Mouse (Mus musculus) lung, postnatal 0 days (tissue): ENCODE measurements at regions not wholly inside any gene's neighbourhood (a gene's known extent, or its start where the extent isn't known, plus 50 kb on each side); places are given as distances from the start of the nearest gene placed in this dataset.
A peak's percentile ranks its signal among the peaks of the same experiment; 100 is the strongest.

Experiments
- ATAC-seq: fragments of 200-750 bp; cut with Nextera tagmentation; 2 replicates; pipeline ENCODE4 v1.8.0; 2017; ENCODE audit warnings: moderate library complexity
- DNase-seq: peaks from one replicate; pipeline ENCODE4 v3.0.0-alpha.2; 2016; ENCODE audit warnings: low spot score
- H3K27ac ChIP-seq: fragments of 300-500 bp; sonication (generic); 2 replicates; pipeline ENCODE4 v1.5.1; 2014; ENCODE audit warnings: antibody characterized with exemption, mild to moderate bottlenecking, low read length, mixed read lengths
- H3K27me3 ChIP-seq: fragments of 300-500 bp; sonication (generic); replicated peaks from 2 replicates; pipeline ENCODE4 v1.6.1; 2014; ENCODE audit warnings: low read length, mixed read lengths; ENCODE audit not compliant: insufficient read depth
- H3K36me3 ChIP-seq: fragments of 300-500 bp; sonication (generic); 2 replicates; pipeline ENCODE4 v1.6.1; 2014; ENCODE audit warnings: low read length, mixed read lengths; ENCODE audit not compliant: insufficient read depth
- H3K4me1 ChIP-seq: fragments of 300-500 bp; sonication (generic); 2 replicates; pipeline ENCODE4 v1.6.1; 2014; ENCODE audit warnings: antibody characterized with exemption, low read depth, low read length, mixed read lengths; ENCODE audit not compliant: insufficient read depth
- H3K4me2 ChIP-seq: fragments of 300-500 bp; sonication (generic); replicated peaks from 2 replicates; pipeline ENCODE4 v1.6.1; 2014; ENCODE audit warnings: low read depth, mild to moderate bottlenecking, low read length, moderate library complexity, mixed read lengths
- H3K4me3 ChIP-seq: fragments of 300-500 bp; sonication (generic); 2 replicates; pipeline ENCODE4 v1.5.1; 2014; ENCODE audit warnings: low read depth, low read length
- H3K9ac ChIP-seq: fragments of 300-500 bp; sonication (generic); replicated peaks from 2 replicates; pipeline ENCODE4 v1.6.1; 2014; ENCODE audit warnings: low read depth, mild to moderate bottlenecking
- H3K9me3 ChIP-seq: fragments of 300-500 bp; sonication (generic); 2 replicates; pipeline ENCODE4 v1.6.1; 2016; ENCODE audit warnings: low read length, mixed read lengths
- CTCF ChIP-seq: IDR thresholded peaks from 2 replicates; pipeline ENCODE4 v1.5.1; 2016; ENCODE audit warnings: antibody characterized with exemption, mild to moderate bottlenecking
- EP300 ChIP-seq: IDR thresholded peaks from 2 replicates; pipeline ENCODE4 v1.6.1; 2016; ENCODE audit warnings: antibody characterized with exemption, mild to moderate bottlenecking, control low read depth
- WGBS: fragments of 180-500 bp; shearing (Covaris S2); extraction: QIAGEN DNeasy Blood & Tissue Kit; methylation state at CpG from one replicate; pipeline ENCODE4 v1.1.7; 2014; 5-methylcytosine and 5-hydroxymethylcytosine counted together

DNA sequence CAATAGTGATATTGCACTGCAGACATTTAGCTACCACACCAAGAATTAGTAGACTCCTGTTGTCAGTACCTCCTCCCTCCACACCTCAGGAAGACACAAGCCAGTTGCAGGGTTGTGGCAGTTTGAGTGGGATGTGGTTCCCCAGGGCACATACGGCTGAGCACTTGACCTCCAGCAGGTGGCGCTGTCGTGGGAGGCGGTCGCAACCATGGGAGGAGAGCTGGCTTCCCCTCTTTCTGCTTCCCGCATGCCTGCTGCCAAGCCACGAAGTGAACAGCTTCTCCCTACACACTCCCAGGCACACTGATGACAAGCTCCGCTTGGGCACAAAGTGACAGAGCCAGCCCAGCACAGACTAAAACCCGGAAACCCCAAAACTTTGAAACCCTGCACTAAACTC, 73.2 kb upstream of the Kctd3 start:
- ATAC-seq, result peak; percentile 80
- H3K4me2 ChIP-seq, result 0 out of 2 replicates have a peak overlapping the region, but pooled peaks have one; percentile 33

DNA sequence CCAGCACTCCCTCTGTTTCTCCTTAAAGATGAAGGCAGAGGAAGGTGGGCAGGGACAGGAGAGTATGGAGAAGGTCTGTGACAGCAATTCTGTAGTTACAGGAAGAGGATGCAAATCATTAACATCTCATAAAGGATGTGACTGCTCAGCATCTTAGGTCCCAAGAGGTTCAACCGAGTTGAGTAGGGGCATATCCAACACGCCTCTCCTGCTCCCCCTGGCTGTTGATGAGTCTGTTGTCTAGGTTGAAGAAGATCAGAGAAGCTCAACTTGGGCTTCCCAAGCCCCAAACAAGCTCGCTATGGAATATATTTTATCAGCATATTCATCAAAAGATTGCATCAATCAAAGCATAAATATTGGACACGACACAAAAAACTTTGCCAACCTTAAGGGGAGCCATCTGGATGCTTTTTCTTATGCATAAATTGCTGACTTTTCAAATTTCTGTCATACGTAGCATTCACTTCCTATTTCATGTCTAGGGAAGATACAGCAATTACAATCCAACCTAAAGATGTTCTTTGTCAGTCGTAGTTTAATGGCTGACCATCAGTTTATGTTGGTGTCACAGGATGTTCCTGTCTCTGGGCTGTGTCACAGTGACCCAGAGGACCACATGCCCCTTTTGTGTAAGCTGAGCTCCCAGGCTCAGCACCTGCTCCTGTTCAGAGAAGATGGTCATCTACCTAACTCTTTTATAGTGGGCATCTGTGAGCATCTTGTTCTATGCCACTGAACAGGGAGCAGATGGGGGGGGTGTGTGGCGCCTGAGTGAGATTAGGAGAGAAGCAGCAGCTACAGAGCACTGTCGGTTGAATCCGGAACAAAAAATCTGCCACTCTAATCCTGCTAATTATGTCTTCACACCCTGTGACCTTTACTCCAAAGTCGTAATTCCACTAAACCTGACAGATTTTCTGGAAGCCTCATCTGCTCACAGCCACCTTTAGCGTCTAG, 72.1 kb upstream of the Kctd3 start:
- no peak for DNase-seq

More for the DNA sequence above, 73.2 kb upstream of the Kctd3 start:
- Histone ChIP-seq H3K27ac (no peak overlapping the region), H3K4me3 (no peak overlapping the region), H3K4me1 (no peaks in the 10 kb centered on the region), H3K9me3 (no peaks in the 10 kb centered on the region; the same call in 1 of the 2 replicates), H3K27me3 (no peaks in the 10 kb centered on the region), H3K36me3 (no peaks in the 10 kb centered on the region), H3K9ac (no peak overlapping the region)
- 13% methylated on average over 9 of the region's 9 CpGs for WGBS
- peak; percentile 75 for DNase-seq
- TF ChIP-seq CTCF (peak; percentile 95), EP300 (no peak)

DNA sequence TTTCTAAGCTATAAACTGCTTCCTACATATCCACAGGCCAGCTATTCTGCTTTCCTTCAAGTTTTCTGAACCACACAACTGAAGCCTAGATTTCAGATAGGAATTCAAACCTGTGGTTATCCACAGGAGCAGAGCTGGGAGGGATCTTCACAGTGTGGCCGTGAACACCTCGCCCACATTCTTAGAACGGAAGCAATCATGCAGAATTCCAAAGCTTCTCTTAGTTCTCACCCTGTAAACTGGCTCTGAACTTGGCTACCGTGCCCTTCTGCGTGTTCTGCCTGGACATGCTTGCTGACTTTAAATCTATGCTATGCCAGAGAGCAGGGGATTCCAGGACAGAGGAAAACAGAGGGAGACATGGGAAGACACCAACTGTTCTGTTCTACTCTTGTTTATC, 70.2 kb upstream of the Kctd3 start:
- Histone ChIP-seq H3K27me3 (no peaks in the 10 kb centered on the region), H3K4me3 (no peak overlapping the region), H3K4me2 (no peak overlapping the region), H3K36me3 (no peaks in the 10 kb centered on the region), H3K9ac (no peak overlapping the region), H3K27ac (no peak overlapping the region), H3K4me1 (no peaks in the 10 kb centered on the region), H3K9me3 (no peaks in the 10 kb centered on the region)
- DNase-seq (no peak), ATAC-seq (no peak)
- no peak for TF ChIP-seq CTCF
- no peak for TF ChIP-seq EP300
- WGBS, result 81% methylated on average over 5 of the region's 5 CpGs

More for the DNA sequence above, 72.1 kb upstream of the Kctd3 start:
- ATAC-seq, result no peak
- Histone ChIP-seq H3K9me3 (no peaks in the 10 kb centered on the region; the same call in 1 of the 2 replicates), H3K27ac (no peak overlapping the region), H3K4me3 (no peak overlapping the region), H3K4me1 (no peaks in the 10 kb centered on the region), H3K4me2 (no peak overlapping the region), H3K36me3 (no peaks in the 10 kb centered on the region), H3K27me3 (no peaks in the 10 kb centered on the region), H3K9ac (no peak overlapping the region)
- TF ChIP-seq EP300, result no peak
- no peak for TF ChIP-seq CTCF
- 64% methylated on average over 11 of the region's 11 CpGs for WGBS

DNA sequence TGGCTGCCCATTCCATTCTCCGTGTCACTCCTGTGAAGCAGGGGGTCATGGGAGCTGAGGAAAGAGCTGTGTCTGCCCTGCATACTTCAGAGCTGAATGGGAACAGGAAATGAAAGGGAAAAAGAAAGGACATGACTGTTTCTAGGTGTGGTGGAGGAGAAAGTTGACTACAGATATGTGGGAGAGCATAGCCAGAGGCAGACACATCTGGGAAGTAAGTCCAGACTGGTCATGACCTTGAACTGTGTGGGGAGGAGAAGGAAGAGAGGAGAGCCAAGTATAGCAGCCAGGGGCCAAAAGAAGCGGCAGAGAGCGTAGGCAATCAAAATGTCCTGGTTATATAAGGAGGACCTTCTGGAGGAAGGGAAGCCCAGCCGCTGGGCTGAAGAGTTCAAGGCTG, 68.6 kb upstream of the Kctd3 start:
- WGBS, result 61% methylated on average over 4 of the region's 4 CpGs
- ATAC-seq (no peak), DNase-seq (no peak)
- H3K27ac ChIP-seq, result no peak overlapping the region
- TF ChIP-seq CTCF (no peak), EP300 (no peak)
- H3K9me3 ChIP-seq, result no peaks in the 10 kb centered on the region
- H3K4me2 ChIP-seq, result no peak overlapping the region
- H3K36me3 ChIP-seq, result no peaks in the 10 kb centered on the region
- H3K4me1 ChIP-seq, result no peaks in the 10 kb centered on the region
- no peak overlapping the region for H3K9ac ChIP-seq
- no peaks in the 10 kb centered on the region for H3K27me3 ChIP-seq
- H3K4me3 ChIP-seq, result no peak overlapping the region

DNA sequence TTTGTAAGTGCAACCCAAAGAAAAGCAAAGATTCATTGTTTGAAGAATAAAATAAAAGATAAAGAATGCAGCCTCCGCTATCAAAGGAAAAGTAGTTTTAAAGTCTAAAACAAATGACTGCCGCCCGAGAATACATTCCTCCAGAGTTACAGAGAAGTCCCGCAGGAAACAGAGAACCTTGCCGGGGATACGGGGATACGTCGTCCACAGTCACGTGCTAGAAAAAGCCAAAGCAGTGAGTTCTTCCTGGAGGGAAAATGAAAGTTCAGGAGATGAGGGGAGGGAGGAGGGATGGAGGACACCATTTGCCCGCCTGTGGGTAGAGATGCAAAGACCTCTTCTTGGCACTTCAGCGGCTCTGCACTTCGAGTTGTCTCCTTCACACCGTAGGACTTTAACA, 68.0 kb upstream of the Kctd3 start:
- Histone ChIP-seq H3K9me3 (no peaks in the 10 kb centered on the region), H3K4me3 (no peak overlapping the region), H3K36me3 (no peaks in the 10 kb centered on the region), H3K4me2 (no peak overlapping the region), H3K4me1 (no peaks in the 10 kb centered on the region), H3K9ac (no peak overlapping the region), H3K27ac (no peak overlapping the region), H3K27me3 (no peaks in the 10 kb centered on the region)
- peak; percentile 19 for DNase-seq
- 52% methylated on average over 13 of the region's 13 CpGs for WGBS
- TF ChIP-seq EP300 (no peak), CTCF (no peak)
- no peak for ATAC-seq

DNA sequence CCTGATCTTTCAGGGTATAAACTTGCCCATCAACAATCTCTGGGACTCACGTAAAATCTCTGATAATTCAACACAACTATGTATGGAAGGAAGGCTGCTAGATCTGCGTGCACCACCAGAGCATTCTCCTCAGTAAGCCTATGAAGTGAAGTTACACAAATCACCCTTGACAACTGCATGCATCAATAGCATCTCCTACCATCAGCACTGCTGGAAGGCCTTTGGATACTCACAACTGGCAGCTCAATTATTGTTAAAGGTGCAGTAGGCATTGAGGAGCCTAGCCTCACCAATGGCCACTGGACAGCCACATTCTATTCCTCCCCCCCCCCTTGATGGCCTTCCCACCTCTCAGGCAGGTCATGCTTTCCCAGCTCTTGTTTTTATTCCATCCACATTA, 64.9 kb upstream of the Kctd3 start:
- DNase-seq (no peak), ATAC-seq (no peak)
- Histone ChIP-seq H3K36me3 (no peaks in the 10 kb centered on the region), H3K9me3 (no peaks in the 10 kb centered on the region), H3K9ac (no peak overlapping the region), H3K27ac (no peak overlapping the region), H3K4me3 (no peak overlapping the region), H3K4me1 (no peaks in the 10 kb centered on the region), H3K4me2 (no peak overlapping the region), H3K27me3 (no peaks in the 10 kb centered on the region)
- WGBS, result 92% methylated on average over 2 of the region's 2 CpGs
- TF ChIP-seq EP300, result no peak
- TF ChIP-seq CTCF, result no peak
